Comparison of ENCODE assay signal across 8 mouse cellular contexts in the genomic region with DNA sequence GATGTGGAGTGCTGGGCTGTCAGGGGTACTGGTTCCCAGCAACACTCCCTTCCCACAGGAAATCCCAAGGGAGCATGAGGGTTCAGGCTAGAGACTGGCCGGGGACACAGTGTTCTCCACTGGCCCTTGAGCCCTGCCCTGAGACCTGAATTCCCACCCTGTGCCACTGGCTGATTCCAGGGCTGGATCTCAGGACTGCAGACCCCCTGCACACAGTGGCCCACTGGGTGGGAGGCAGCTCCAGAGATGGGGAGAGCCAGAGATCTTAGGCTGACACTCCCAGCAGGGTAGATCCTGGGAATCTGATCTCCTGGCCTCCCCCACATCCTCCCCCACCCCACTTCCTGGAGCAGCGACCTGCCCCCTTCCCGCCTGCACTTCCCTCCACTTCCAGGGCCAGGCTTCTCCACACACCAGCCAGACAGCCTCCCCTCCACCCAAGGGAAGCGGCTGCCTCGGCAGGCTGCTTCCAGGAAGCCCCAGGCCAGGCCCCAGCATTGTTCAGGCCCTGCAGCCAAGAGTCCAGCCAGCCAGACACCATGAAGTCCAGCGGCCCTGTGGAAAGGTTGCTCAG. TPM values are rescaled to one million over a fixed set of nuclear protein-coding genes. Genes with fewer than 3 reads are reported as not detected.
DNase-seq lines count a peak whose midpoint lies in the region; ATAC-seq and TF ChIP-seq lines count a peak whose summit lies in the region.

No protein-coding gene starts in this region.

- no peaks in the 10 kb centered on the region for H3K9me3 ChIP-seq in embryonic facial prominence, embryonic 12.5 days
- no peaks in the 10 kb centered on the region for H3K9me3 ChIP-seq in heart, embryonic 14.5 days (ENCODE audit: control insufficient read depth, low read length)
- no peaks in the 10 kb centered on the region for H3K9me3 ChIP-seq in kidney, postnatal 0 days (replicated peaks; ENCODE audit: low read length)

- H3K4me2 ChIP-seq in embryonic facial prominence, embryonic 12.5 days (replicated peaks): peak overlapping the region; percentile 81
- peak overlapping the region; percentile 90 for H3K4me2 ChIP-seq in heart, embryonic 14.5 days (ENCODE audit: low read length)
- peak overlapping the region; percentile 85 for H3K4me2 ChIP-seq in kidney, postnatal 0 days (ENCODE audit: low read length)

- peak overlapping the region; percentile 61 for H3K9ac ChIP-seq in embryonic facial prominence, embryonic 12.5 days
- H3K9ac ChIP-seq in heart, embryonic 14.5 days (ENCODE audit: low read length): peak overlapping the region; percentile 74
- peak overlapping the region; percentile 82 for H3K9ac ChIP-seq in kidney, postnatal 0 days (ENCODE audit: low read depth, low read length)

- H3K27ac ChIP-seq in embryonic facial prominence, embryonic 12.5 days: peak overlapping the region; percentile 96
- H3K27ac ChIP-seq in heart, embryonic 14.5 days (replicated peaks in 1 of 2; ENCODE audit: control insufficient read depth in 1 of 2, insufficient read depth in 1 of 2, low read depth in 2 of 2, low read length in 2 of 2): peak overlapping the region; percentile 86 to 95
- peak overlapping the region; percentile 99 for H3K27ac ChIP-seq in kidney, postnatal 0 days

- no peak for ATAC-seq in embryonic facial prominence, embryonic 12.5 days (ENCODE audit: insufficient number of reproducible peaks, insufficient read depth, low FRiP score, low TSS enrichment)
- ATAC-seq in heart, embryonic 14.5 days (ENCODE audit: insufficient number of reproducible peaks, insufficient read depth, low FRiP score, low read depth): peak; percentile 4; the same call in 1 of the 2 replicates
- peak; percentile 9 for ATAC-seq in kidney, postnatal 0 days (replicated peaks; ENCODE audit: low FRiP score, low read depth)

- peaks cover 88% of the 10 kb centered on the region for H3K4me1 ChIP-seq in embryonic facial prominence, embryonic 12.5 days
- H3K4me1 ChIP-seq in heart, embryonic 14.5 days (ENCODE audit: control insufficient read depth in 2 of 2, insufficient read depth in 2 of 2, low read length in 2 of 2): peaks cover 61 to 90% of the 10 kb centered on the region in 2 experiments
- H3K4me1 ChIP-seq in kidney, postnatal 0 days (replicated peaks; ENCODE audit: insufficient read depth, low read length): peaks cover 69% of the 10 kb centered on the region

- 4% methylated on average over 6 of the region's 6 CpGs for WGBS in embryonic facial prominence, embryonic 12.5 days
- WGBS in heart, embryonic 14.5 days: 27% methylated on average over 6 of the region's 6 CpGs
- 6% methylated on average over 6 of the region's 6 CpGs for WGBS in kidney, postnatal 0 days

- peak overlapping the region; percentile 41 for H3K4me3 ChIP-seq in embryonic facial prominence, embryonic 12.5 days
- peak overlapping the region; percentile 43 to 54 for H3K4me3 ChIP-seq in heart, embryonic 14.5 days (ENCODE audit: control insufficient read depth in 1 of 2, insufficient read depth in 1 of 2, low read depth in 1 of 2, low read length in 2 of 2)
- peak overlapping the region; percentile 40 for H3K4me3 ChIP-seq in kidney, postnatal 0 days (replicated peaks; ENCODE audit: low read depth, low read length)

- H3K27me3 ChIP-seq in embryonic facial prominence, embryonic 12.5 days: peaks cover 15% of the 10 kb centered on the region; the same call in 1 of the 2 replicates
- no peaks in the 10 kb centered on the region for H3K27me3 ChIP-seq in heart, embryonic 14.5 days (ENCODE audit: control insufficient read depth, insufficient read depth, low read length)
- no peaks in the 10 kb centered on the region for H3K27me3 ChIP-seq in kidney, postnatal 0 days (ENCODE audit: insufficient read depth, low read length)

- no peak for TF ChIP-seq CTCF in kidney, postnatal 0 days (IDR thresholded peaks at IDR 0.05; ENCODE audit: low read depth)

- peak; percentile 72 for DNase-seq in adrenal gland, postnatal 10 days
- peak; percentile 93 for DNase-seq in kidney, postnatal 0 days (ENCODE audit: low spot score)
- peak; percentile 79 for DNase-seq in lung, postnatal 14 days
- DNase-seq in testis, postnatal 14 days (ENCODE audit: low spot score): peak; percentile 69
- no peak for DNase-seq in layer of hippocampus, adult 9-10 months (ENCODE audit: low spot score)
- no peak for DNase-seq in right cerebral cortex, postnatal 10 days (ENCODE audit: low spot score in 2 of 2)

- H3K36me3 ChIP-seq in embryonic facial prominence, embryonic 12.5 days: 0 out of 2 replicates have a peak, but pooled peaks cover 14% of the 10 kb centered on the region
- H3K36me3 ChIP-seq in heart, embryonic 14.5 days (ENCODE audit: control insufficient read depth, insufficient read depth, low read length): peaks cover 29% of the 10 kb centered on the region
- peaks cover 5% of the 10 kb centered on the region; the same call in 1 of the 2 replicates for H3K36me3 ChIP-seq in kidney, postnatal 0 days (ENCODE audit: insufficient read depth, low read length)

RNA-seq across cellular contexts. Expression of gene Tns2, which starts 2.4 kb away (rescaled TPM):
- 10 to 100 TPM; 64.5 to 84.6 TPM for total RNA-seq in adrenal gland, postnatal 10 days (2021)
- polyA plus RNA-seq in embryonic facial prominence, embryonic 12.5 days (2016; fragmentation: Nextera tagmentation; extraction: Ambion mirVana): 29.6 and 34.0 TPM in 2 replicates
- polyA plus RNA-seq in heart, embryonic 14.5 days (2014; fragmentation: Nextera tagmentation; extraction: Ambion mirVana): 27.2 and 30.1 TPM in 2 replicates
- 34.4 and 35.8 TPM in 2 replicates for polyA plus RNA-seq in kidney, postnatal 0 days (2015; fragmentation: Nextera tagmentation; extraction: Ambion mirVana)

RNA-seq across cellular contexts. Expression of gene Eif4b, which starts 29.1 kb away (rescaled TPM):
- 100 to 1,000 TPM; 248 to 266 TPM for total RNA-seq in adrenal gland, postnatal 10 days (2021)
- 113 and 120 TPM in 2 replicates for polyA plus RNA-seq in embryonic facial prominence, embryonic 12.5 days (2016; fragmentation: Nextera tagmentation; extraction: Ambion mirVana)
- polyA plus RNA-seq in heart, embryonic 14.5 days (2014; fragmentation: Nextera tagmentation; extraction: Ambion mirVana): 70.8 and 78.0 TPM in 2 replicates
- 96.1 and 102 TPM in 2 replicates for polyA plus RNA-seq in kidney, postnatal 0 days (2015; fragmentation: Nextera tagmentation; extraction: Ambion mirVana)

RNA-seq across cellular contexts. Expression of gene Spryd3, which starts 33.4 kb away (rescaled TPM):
- 10 to 100 TPM; 27.4 to 31.5 TPM for total RNA-seq in adrenal gland, postnatal 10 days (2021)
- polyA plus RNA-seq in embryonic facial prominence, embryonic 12.5 days (2016; fragmentation: Nextera tagmentation; extraction: Ambion mirVana): 15.6 and 15.7 TPM in 2 replicates
- 12.0 and 12.4 TPM in 2 replicates for polyA plus RNA-seq in heart, embryonic 14.5 days (2014; fragmentation: Nextera tagmentation; extraction: Ambion mirVana)
- polyA plus RNA-seq in kidney, postnatal 0 days (2015; fragmentation: Nextera tagmentation; extraction: Ambion mirVana): 14.3 and 16.6 TPM in 2 replicates

RNA-seq across cellular contexts. Expression of gene Igfbp6, which starts 41.5 kb away (rescaled TPM):
- total RNA-seq in adrenal gland, postnatal 10 days (2021): 10 to 100 TPM; 40.3 to 48.1 TPM
- polyA plus RNA-seq in embryonic facial prominence, embryonic 12.5 days (2016; fragmentation: Nextera tagmentation; extraction: Ambion mirVana): 0.92 and 1.2 TPM in 2 replicates
- polyA plus RNA-seq in heart, embryonic 14.5 days (2014; fragmentation: Nextera tagmentation; extraction: Ambion mirVana): 6.5 and 7.7 TPM in 2 replicates
- polyA plus RNA-seq in kidney, postnatal 0 days (2015; fragmentation: Nextera tagmentation; extraction: Ambion mirVana): 20.5 and 28.3 TPM in 2 replicates

RNA-seq across cellular contexts. Expression of gene Soat2, which starts 47.7 kb away (rescaled TPM):
- total RNA-seq in adrenal gland, postnatal 10 days (2021): 1 to 10 TPM; 4.9 to 8.1 TPM
- polyA plus RNA-seq in embryonic facial prominence, embryonic 12.5 days (2016; fragmentation: Nextera tagmentation; extraction: Ambion mirVana): 0.13 and 0.17 TPM in 2 replicates
- 0.20 and 0.32 TPM in 2 replicates for polyA plus RNA-seq in heart, embryonic 14.5 days (2014; fragmentation: Nextera tagmentation; extraction: Ambion mirVana)
- 0.28 and 0.34 TPM in 2 replicates for polyA plus RNA-seq in kidney, postnatal 0 days (2015; fragmentation: Nextera tagmentation; extraction: Ambion mirVana)

Comparison
In these comparisons a context has a peak if more than half of its experiments do, and no peak if none do; other contexts are left out.
1. DNase-seq: peak in adrenal gland, postnatal 10 days (single experiment), kidney, postnatal 0 days (single experiment), lung, postnatal 14 days (single experiment) and testis, postnatal 14 days (single experiment); none in layer of hippocampus, adult 9-10 months (single experiment) and right cerebral cortex, postnatal 10 days (0 of 2).
2. Peak in every context shown above with its lines, with median percentiles within 50 percentile points of each other: H3K27ac ChIP-seq, H3K4me2 ChIP-seq, H3K4me3 ChIP-seq and H3K9ac ChIP-seq.